ENCODE assay signal across 13 mouse cellular contexts in genomic region chr6:72528410-72529151, GRCm38 (mm10). TPM values are rescaled to one million over a fixed set of nuclear protein-coding genes. Genes with fewer than 3 reads are reported as not detected.
DNase-seq lines count a peak whose midpoint lies in the region; ATAC-seq lines count a peak whose summit lies in the region.
"Had no signal": no experiment of that assay in that cellular context is flagged by ENCODE, and none has a peak within 500 bp of the region (broad histone marks: within the 10 kb centered on the region; RNA-seq: fewer than 3 reads in every experiment).

No protein-coding gene starts in this region.

- no peaks in the 10 kb centered on the region for H3K27me3 ChIP-seq in midbrain, embryonic 16.5 days (ENCODE audit: control insufficient read depth, insufficient read depth, low read depth, low read length)
- H3K27me3 ChIP-seq: limb, embryonic 12.5 days had no signal

- ATAC-seq in midbrain, embryonic 16.5 days = no peak

- peak; percentile 41 to 56 for DNase-seq in kidney, adult 8-10 months
- no peak for DNase-seq in kidney, postnatal 10 days
- peak; percentile 75 for DNase-seq in MN1 (ENCODE audit: low spot score)
- peak; percentile 48 for DNase-seq in NIH3T3 (ENCODE audit: low read depth)
- peak; percentile 34 to 42 for DNase-seq in heart, postnatal 36 days
- no peak for DNase-seq in embryo, embryonic 10.5 days (ENCODE audit: low spot score)
- no peak for DNase-seq in gastrocnemius, adult 8-10 months (ENCODE audit: low spot score in 2 of 2)
- DNase-seq: gastrocnemius, postnatal 10 days; lung, adult 2 months had no signal

- WGBS in midbrain, embryonic 16.5 days = 81% methylated on average over 10 of the region's 10 CpGs

- H3K4me2 ChIP-seq in midbrain, embryonic 16.5 days (ENCODE audit: low read length) = no peak overlapping the region
- H3K4me2 ChIP-seq: hindbrain, embryonic 14.5 days; limb, embryonic 12.5 days had no signal

- no peak overlapping the region for H3K4me3 ChIP-seq in midbrain, embryonic 16.5 days (ENCODE audit: low read depth, low read length)
- H3K4me3 ChIP-seq: limb, embryonic 12.5 days; megakaryocyte, embryonic 14.5 days had no signal

- no peaks in the 10 kb centered on the region for H3K9me3 ChIP-seq in midbrain, embryonic 16.5 days (replicated peaks; ENCODE audit: control insufficient read depth, low read length, poor library complexity, severe bottlenecking)
- H3K9me3 ChIP-seq: limb, embryonic 12.5 days had no signal

- H3K36me3 ChIP-seq in midbrain, embryonic 16.5 days (ENCODE audit: control insufficient read depth, insufficient read depth, low read length) = no peaks in the 10 kb centered on the region
- H3K36me3 ChIP-seq: limb, embryonic 12.5 days had no signal

- intact Hi-C loops in heart, postnatal 36 days (cut with DNase I) = loop anchor here (5.0 kb wide), 1 partner anchor 36 kb away; no protein-coding TSS in a partner anchor

- H3K9ac ChIP-seq in midbrain, embryonic 16.5 days (ENCODE audit: low read depth, low read length) = no peak overlapping the region
- H3K9ac ChIP-seq: hindbrain, embryonic 14.5 days; limb, embryonic 12.5 days had no signal

- H3K4me1 ChIP-seq in midbrain, embryonic 16.5 days (ENCODE audit: control insufficient read depth, insufficient read depth, low read length) = peaks cover 10% of the 10 kb centered on the region

- H3K27ac ChIP-seq in midbrain, embryonic 16.5 days (ENCODE audit: low read length) = no peak overlapping the region
- H3K27ac ChIP-seq: hindbrain, embryonic 14.5 days; limb, embryonic 12.5 days had no signal

RNA-seq across cellular contexts. Expression of gene Sh2d6, which starts 7.1 kb away (rescaled TPM):
- total RNA-seq in heart, postnatal 36 days (2021) = under 1 TPM; 0.33 to 0.35 TPM
- total RNA-seq in gastrocnemius, adult 8-10 months (2022) = under 1 TPM; 0.29 to 0.61 (median 0.40) TPM
- 0.65 and 0.84 TPM in 2 replicates for polyA plus RNA-seq in midbrain, embryonic 16.5 days (2015; fragmentation: Nextera tagmentation; extraction: Ambion mirVana)

RNA-seq across cellular contexts. Expression of gene Capg, which starts 15.6 kb away (rescaled TPM):
- 10 to 100 TPM in 1 of 2 experiments, 1 to 10 TPM in 1; 9.0 to 10.3 TPM for total RNA-seq in heart, postnatal 36 days (2021)
- total RNA-seq in gastrocnemius, adult 8-10 months (2022) = 10 to 100 TPM in 1 of 4 experiments, 1 to 10 TPM in 3; 8.5 to 12.4 (median 9.0) TPM
- 5.9 and 6.8 TPM in 2 replicates for polyA plus RNA-seq in midbrain, embryonic 16.5 days (2015; fragmentation: Nextera tagmentation; extraction: Ambion mirVana)

Comparison
In these comparisons a context has a peak if more than half of its experiments do, and no peak if none do; other contexts are left out.
1. DNase-seq: peak in kidney, adult 8-10 months (2 of 2), MN1 (single experiment), NIH3T3 (single experiment) and heart, postnatal 36 days (2 of 2); none in kidney, postnatal 10 days (single experiment), embryo, embryonic 10.5 days (single experiment) and gastrocnemius, adult 8-10 months (0 of 2).